Mouse (Mus musculus) kidney, adult 2 months (tissue): ENCODE measurements around the gene Scnn1a.

Experiments
- CTCF ChIP-seq: fragments of 200-500 bp; conservative IDR thresholded peaks from 2 replicates; pipeline ENCODE4 v1.5.1; 2011; ENCODE audit warnings: low read depth, mild to moderate bottlenecking, control low read depth, low read length, moderate library complexity, mixed read lengths; ENCODE audit not compliant: insufficient read depth, insufficient read length
- POLR2A ChIP-seq: fragments of 200-500 bp; IDR thresholded peaks from one replicate; pipeline ENCODE4 v1.6.1; 2011; ENCODE audit warnings: low read depth, low read length, control low read depth

DNA sequence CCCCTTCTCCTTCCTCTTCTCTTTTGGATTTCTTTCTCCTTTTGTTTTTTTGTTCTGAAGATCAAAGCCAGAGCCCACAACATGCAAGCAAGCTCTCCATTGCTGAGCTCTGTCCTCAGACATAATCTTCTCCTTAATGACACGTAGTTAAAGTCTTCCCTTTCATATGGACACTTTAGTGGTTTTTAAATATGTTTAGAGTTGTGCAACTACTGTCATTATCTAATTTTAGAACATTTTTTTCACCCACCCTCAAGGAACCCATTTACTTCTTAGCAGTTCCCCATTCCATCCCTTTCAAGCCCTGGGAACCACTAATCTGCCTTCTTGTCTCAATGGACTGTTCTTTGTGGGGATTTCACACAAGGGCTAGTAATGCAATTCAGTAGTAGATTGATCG, 13.9 kb downstream of the Scnn1a start:
- TF ChIP-seq CTCF (no peak), POLR2A (no peak)
